Mouse (Mus musculus): Measurements from ENCODE around the gene Olfr1375. TPM values are rescaled to one million over a fixed set of nuclear protein-coding genes. Genes with fewer than 3 reads are reported as not detected.
A peak's percentile ranks its signal among the peaks of the same experiment; 100 is the strongest.

The Olfr1375 gene
- polyA plus RNA-seq, 1 experiment from 2014 or later, result not detected

- Histone ChIP-seq H3K36me3 (peaks cover 29% of the 10 kb centered on the region), H3K27me3 (ENCODE audit: insufficient read depth, poor library complexity, severe bottlenecking) (no peaks in the 10 kb centered on the region), H3K27ac (peak within 1 kb of the TSS; percentile 94), H3K4me3 (peak within 1 kb of the TSS; percentile 77), H3K9me3 (no peaks in the 10 kb centered on the region), H3K4me1 (replicated peaks) (peaks cover 11% of the 10 kb centered on the region)
- DNase-seq (ENCODE audit: low spot score), result peak; percentile 87
- WGBS, result under 1% methylated on average over 32 of the region's 32 CpGs
These were observed 11.3 kb downstream of the Olfr1375 start, which contains the start of gene Zfp354a for GRCm38 (mm10) chr11:51059151-51059571. Gene Zfp354a, plus strand, starts transcription at chr11:51059257.

- Histone ChIP-seq H3K36me3 (peaks cover 32% of the 10 kb centered on the region), H3K27me3 (ENCODE audit: insufficient read depth, poor library complexity, severe bottlenecking) (no peaks in the 10 kb centered on the region), H3K9me3 (no peaks in the 10 kb centered on the region), H3K4me1 (replicated peaks) (peaks cover 11% of the 10 kb centered on the region), H3K4me3 (peak overlapping the region; percentile 77), H3K27ac (peak overlapping the region; percentile 94)
- 17% methylated on average over 14 of the region's 14 CpGs for WGBS
- DNase-seq (ENCODE audit: low spot score), result no peak
These were observed 11.7 kb downstream of the Olfr1375 start for GRCm38 (mm10) chr11:51059640-51060039.

GRCm38 (mm10) chr11:51060981-51061380 is 13.1 kb downstream of the Olfr1375 start:
- H3K9me3 ChIP-seq, result no peaks in the 10 kb centered on the region
- H3K36me3 ChIP-seq, result peaks cover 46% of the 10 kb centered on the region
- H3K4me3 ChIP-seq, result no peak overlapping the region
- 94% methylated on average over 6 of the region's 6 CpGs for WGBS
- DNase-seq (ENCODE audit: low spot score), result no peak
- H3K27ac ChIP-seq, result no peak overlapping the region
- no peaks in the 10 kb centered on the region for H3K27me3 ChIP-seq (ENCODE audit: insufficient read depth, poor library complexity, severe bottlenecking)
- peaks cover 11% of the 10 kb centered on the region for H3K4me1 ChIP-seq (replicated peaks)

- H3K27ac ChIP-seq, result no peak overlapping the region
- WGBS, result 93% methylated on average over 7 of the region's 7 CpGs
These were observed 15.4 kb downstream of the Olfr1375 start for GRCm38 (mm10) chr11:51063276-51063675.

GRCm38 (mm10) chr11:51063841-51064240 is 15.9 kb downstream of the Olfr1375 start:
- H3K27ac ChIP-seq, result no peak overlapping the region
- peaks cover 11% of the 10 kb centered on the region for H3K4me1 ChIP-seq (replicated peaks)
- H3K9me3 ChIP-seq, result peaks cover 5% of the 10 kb centered on the region; the same call in 1 of the 2 replicates
- no peak for DNase-seq (ENCODE audit: low spot score)
- peaks cover 74% of the 10 kb centered on the region for H3K36me3 ChIP-seq
- WGBS, result 95% methylated on average over 8 of the region's 8 CpGs
- H3K27me3 ChIP-seq (ENCODE audit: insufficient read depth, poor library complexity, severe bottlenecking), result no peaks in the 10 kb centered on the region
- no peak overlapping the region for H3K4me3 ChIP-seq

More at GRCm38 (mm10) chr11:51063276-51063675, 15.4 kb downstream of the Olfr1375 start:
- no peak for DNase-seq (ENCODE audit: low spot score)
- Histone ChIP-seq H3K4me1 (replicated peaks) (peaks cover 11% of the 10 kb centered on the region), H3K27me3 (ENCODE audit: insufficient read depth, poor library complexity, severe bottlenecking) (no peaks in the 10 kb centered on the region), H3K4me3 (no peak overlapping the region), H3K36me3 (peaks cover 69% of the 10 kb centered on the region), H3K9me3 (no peaks in the 10 kb centered on the region)

GRCm38 (mm10) chr11:51084527-51084926 is 36.6 kb downstream of the Olfr1375 start:
- Histone ChIP-seq H3K4me1 (replicated peaks) (no peaks in the 10 kb centered on the region), H3K4me3 (no peak overlapping the region), H3K27me3 (ENCODE audit: insufficient read depth, poor library complexity, severe bottlenecking) (no peaks in the 10 kb centered on the region), H3K27ac (no peak overlapping the region), H3K9me3 (no peaks in the 10 kb centered on the region), H3K36me3 (no peaks in the 10 kb centered on the region)
- WGBS, result 50% methylated on average over 7 of the region's 7 CpGs
- DNase-seq (ENCODE audit: low spot score), result no peak

- 68% methylated on average over 13 of the region's 13 CpGs for WGBS
These were observed 37.4 kb downstream of the Olfr1375 start for GRCm38 (mm10) chr11:51085269-51085668.

More at GRCm38 (mm10) chr11:51085269-51085668, 37.4 kb downstream of the Olfr1375 start:
- no peaks in the 10 kb centered on the region for H3K27me3 ChIP-seq (ENCODE audit: insufficient read depth, poor library complexity, severe bottlenecking)
- no peaks in the 10 kb centered on the region for H3K36me3 ChIP-seq
- no peak overlapping the region for H3K4me3 ChIP-seq
- no peak for DNase-seq (ENCODE audit: low spot score)
- H3K9me3 ChIP-seq, result no peaks in the 10 kb centered on the region
- no peaks in the 10 kb centered on the region for H3K4me1 ChIP-seq (replicated peaks)
- H3K27ac ChIP-seq, result no peak overlapping the region

Other genes starting within 250 kb of the Olfr1375 start
- gene Zfp354c, start 220.4 kb upstream of the Olfr1375 start, polyA plus RNA-seq (2016; fragmentation: Nextera tagmentation; extraction: Ambion mirVana), result 24.6 and 28.6 TPM in 2 replicates
- 0.45 and 0.94 TPM in 2 replicates for gene Zfp879, start 206.6 kb upstream of the Olfr1375 start, polyA plus RNA-seq (2016; fragmentation: Nextera tagmentation; extraction: Ambion mirVana)
- gene Grm6, start 197.4 kb upstream of the Olfr1375 start, polyA plus RNA-seq (2016; fragmentation: Nextera tagmentation; extraction: Ambion mirVana), result not detected in 2 replicates
- 11.9 and 12.8 TPM in 2 replicates for gene Zfp454, start 160.5 kb upstream of the Olfr1375 start, polyA plus RNA-seq (2016; fragmentation: Nextera tagmentation; extraction: Ambion mirVana)
- gene Zfp2, start 131.9 kb upstream of the Olfr1375 start, polyA plus RNA-seq (2016; fragmentation: Nextera tagmentation; extraction: Ambion mirVana), result 27.0 and 27.8 TPM in 2 replicates
- gene Zfp354b, start 116.5 kb upstream of the Olfr1375 start, polyA plus RNA-seq (2016; fragmentation: Nextera tagmentation; extraction: Ambion mirVana), result 0.88 and 1.1 TPM in 2 replicates
- gene 4933414I15Rik, start 104.3 kb upstream of the Olfr1375 start, polyA plus RNA-seq (2016; fragmentation: Nextera tagmentation; extraction: Ambion mirVana), result not detected in 2 replicates
- gene Prop1, start 94.3 kb upstream of the Olfr1375 start, polyA plus RNA-seq (2016; fragmentation: Nextera tagmentation; extraction: Ambion mirVana), result not detected in 2 replicates
- not detected in 2 replicates for gene Olfr1378, start 81.6 kb upstream of the Olfr1375 start, polyA plus RNA-seq (2016; fragmentation: Nextera tagmentation; extraction: Ambion mirVana)
- gene Olfr1377, start 66.1 kb upstream of the Olfr1375 start, polyA plus RNA-seq (2016; fragmentation: Nextera tagmentation; extraction: Ambion mirVana), result not detected in 2 replicates
- gene Olfr51, start 44.5 kb upstream of the Olfr1375 start, polyA plus RNA-seq (2016; fragmentation: Nextera tagmentation; extraction: Ambion mirVana), result not detected in 2 replicates
- not detected in 2 replicates for gene Olfr54, start 33.9 kb upstream of the Olfr1375 start, polyA plus RNA-seq (2016; fragmentation: Nextera tagmentation; extraction: Ambion mirVana)
- gene Zfp354a, start 11.1 kb downstream of the Olfr1375 start, polyA plus RNA-seq (2016; fragmentation: Nextera tagmentation; extraction: Ambion mirVana), result 6.8 and 9.8 TPM in 2 replicates
- not detected in 2 replicates for gene Gm12569, start 172.4 kb downstream of the Olfr1375 start, polyA plus RNA-seq (2016; fragmentation: Nextera tagmentation; extraction: Ambion mirVana)
- gene Clk4, start 213.6 kb downstream of the Olfr1375 start, polyA plus RNA-seq (2016; fragmentation: Nextera tagmentation; extraction: Ambion mirVana), result 95.3 and 102 TPM in 2 replicates
- 0.65 TPM in 1 of 2 replicates, not detected in the other for gene BC049762, start 214.9 kb downstream of the Olfr1375 start, polyA plus RNA-seq (2016; fragmentation: Nextera tagmentation; extraction: Ambion mirVana)
- 16.1 and 16.6 TPM in 2 replicates for gene Col23a1, start 241.8 kb downstream of the Olfr1375 start, polyA plus RNA-seq (2016; fragmentation: Nextera tagmentation; extraction: Ambion mirVana)